Mouse (Mus musculus) thymus, postnatal 4 days (tissue): ENCODE data around the gene Psmf1.

Experiments
- DNase-seq: peaks from one replicate; pipeline ENCODE4 v3.0.0; 2021

Gene Psmf1

DNA sequence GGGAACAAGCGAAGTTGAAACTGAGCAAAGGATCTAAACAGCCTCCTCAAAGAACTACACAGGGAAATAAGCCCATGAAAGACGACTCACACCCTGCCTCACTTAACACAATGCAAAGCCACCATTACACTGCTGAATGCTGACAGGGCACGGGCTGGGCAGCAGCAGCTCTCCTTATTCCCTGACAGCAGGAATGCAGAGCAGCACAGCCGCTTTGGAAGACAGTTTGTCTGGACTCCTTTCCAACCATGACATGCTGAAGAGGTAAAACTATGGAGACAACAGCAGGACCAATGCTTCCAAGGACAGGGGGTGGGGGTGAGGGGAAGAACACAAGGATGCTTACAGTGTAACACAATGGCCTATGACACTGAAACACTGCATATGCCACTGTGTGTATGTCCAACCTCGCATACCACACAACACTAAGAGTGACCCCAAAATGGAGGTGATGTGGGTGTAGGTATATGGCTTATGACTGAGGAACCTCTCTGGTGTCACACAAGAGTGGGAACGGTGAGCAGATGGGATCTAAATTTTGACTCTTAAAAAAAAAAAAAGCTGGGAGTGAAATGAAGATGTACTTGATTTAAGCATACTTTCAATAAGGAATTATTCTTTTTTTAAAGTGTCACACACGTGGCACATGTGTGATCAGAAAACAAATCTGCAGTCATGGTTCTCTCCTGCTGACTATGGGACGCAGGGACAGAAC lies 10.7 kb downstream of the Psmf1 start:
- no peak for DNase-seq

DNA sequence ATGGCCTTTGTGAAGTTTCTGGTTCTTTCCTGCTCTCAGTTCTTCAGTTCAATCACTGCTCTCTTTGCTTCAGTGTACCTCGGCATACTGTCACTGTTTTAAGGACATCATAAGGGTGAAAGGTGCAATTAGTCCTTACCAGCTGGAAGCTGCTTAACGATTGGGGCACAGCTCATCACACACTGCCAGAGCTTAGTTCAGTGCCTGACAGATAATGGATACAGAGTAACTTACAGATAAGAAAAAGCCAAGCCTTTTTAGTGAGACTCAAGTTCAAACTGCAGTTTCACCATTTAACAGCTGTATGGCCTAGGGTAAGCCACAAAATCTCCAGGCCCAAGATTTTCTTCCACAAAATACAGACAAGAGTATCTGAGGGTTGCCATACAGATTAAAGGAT lies 19.9 kb downstream of the Psmf1 start:
- no peak for DNase-seq

DNA sequence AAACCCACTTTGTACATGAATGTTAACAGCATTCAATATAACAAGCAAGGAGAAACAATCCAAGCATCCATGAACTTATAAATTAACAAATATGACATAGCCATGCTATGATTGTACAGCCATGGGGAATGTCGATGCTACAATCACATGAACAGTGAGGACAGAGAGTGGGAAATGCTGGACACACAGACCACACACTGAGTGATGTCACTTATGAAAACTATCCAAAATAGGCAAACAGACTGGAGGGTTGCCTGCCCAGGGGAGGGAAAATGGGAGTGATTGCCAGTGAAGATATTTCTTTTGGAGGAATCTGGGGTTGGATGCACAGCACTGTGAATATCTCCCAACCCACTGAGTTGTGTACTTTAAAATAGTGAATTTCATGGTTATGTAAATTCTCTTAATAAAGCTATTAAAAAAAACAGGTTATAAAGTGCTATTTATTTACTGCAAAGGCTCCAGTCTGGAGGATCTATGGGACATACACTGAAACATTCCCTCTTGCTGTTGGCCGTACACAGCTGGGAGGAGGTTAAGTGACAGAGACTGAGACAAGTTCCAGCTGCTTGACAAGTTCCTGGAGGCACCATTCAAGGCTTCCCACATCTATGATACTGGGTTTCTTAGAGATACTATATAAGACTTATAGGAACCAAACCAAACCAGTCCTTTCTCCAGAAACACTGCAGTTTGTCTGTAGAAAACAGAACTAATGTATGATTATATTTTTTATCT lies 27.5 kb downstream of the Psmf1 start:
- no peak for DNase-seq

DNA sequence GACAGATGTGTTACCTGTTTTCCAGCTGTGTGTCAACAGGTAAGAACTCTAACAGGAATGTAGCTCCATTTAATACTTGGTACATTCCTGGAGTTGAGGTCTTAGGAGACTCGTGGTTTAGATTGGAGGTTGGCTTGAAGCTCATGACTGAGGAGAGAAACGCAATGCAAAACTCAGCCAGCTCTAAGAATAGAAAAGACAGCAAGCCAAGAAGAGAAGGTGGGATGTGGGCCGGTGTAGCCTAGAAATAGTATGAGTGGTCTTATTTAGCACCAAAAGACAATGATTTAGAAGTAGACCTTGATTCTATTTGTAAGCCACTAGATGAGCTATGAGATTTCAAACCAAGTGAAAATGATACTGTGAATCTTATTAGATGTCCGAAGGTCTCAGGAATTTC lies 28.5 kb downstream of the Psmf1 start:
- no peak for DNase-seq

DNA sequence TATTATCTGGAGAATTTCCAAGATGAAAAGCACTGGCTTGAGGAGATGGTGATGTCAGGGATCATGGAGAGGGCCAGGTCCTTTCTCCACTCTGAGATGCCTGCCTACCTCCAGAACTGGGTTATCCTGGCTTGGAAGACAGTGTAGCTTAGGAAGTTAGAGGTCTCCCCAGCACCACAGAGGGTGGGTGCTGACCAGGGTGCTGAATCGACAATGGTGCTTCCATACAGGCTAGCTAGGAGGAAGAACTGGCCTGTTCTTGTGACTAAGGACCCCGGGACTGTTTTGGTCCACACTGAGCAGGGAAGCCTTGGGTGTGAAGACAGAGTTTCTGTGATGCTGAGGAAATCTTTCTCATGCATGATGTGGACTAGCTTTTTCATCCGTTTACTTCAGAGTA lies 31.3 kb downstream of the Psmf1 start:
- DNase-seq = peak; percentile 57

DNA sequence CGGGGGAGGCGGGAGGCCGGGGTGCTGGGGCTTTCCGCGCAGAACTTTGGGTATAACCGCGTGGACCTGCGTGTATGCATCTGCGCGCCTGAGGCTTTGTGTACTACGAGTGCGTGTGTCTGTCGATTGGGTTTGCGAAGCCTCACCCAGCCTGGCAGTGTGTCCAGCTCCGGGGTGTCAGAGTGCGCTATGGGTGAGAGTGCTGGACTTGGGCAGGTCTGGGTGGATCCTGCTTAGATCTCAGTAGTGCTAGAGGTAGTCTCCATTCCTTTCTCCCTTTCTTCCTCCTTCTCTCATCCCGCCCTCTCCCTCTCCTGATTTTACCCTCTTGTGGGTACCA lies 41.2 kb downstream of the Psmf1 start:
- peak; percentile 11 for DNase-seq

DNA sequence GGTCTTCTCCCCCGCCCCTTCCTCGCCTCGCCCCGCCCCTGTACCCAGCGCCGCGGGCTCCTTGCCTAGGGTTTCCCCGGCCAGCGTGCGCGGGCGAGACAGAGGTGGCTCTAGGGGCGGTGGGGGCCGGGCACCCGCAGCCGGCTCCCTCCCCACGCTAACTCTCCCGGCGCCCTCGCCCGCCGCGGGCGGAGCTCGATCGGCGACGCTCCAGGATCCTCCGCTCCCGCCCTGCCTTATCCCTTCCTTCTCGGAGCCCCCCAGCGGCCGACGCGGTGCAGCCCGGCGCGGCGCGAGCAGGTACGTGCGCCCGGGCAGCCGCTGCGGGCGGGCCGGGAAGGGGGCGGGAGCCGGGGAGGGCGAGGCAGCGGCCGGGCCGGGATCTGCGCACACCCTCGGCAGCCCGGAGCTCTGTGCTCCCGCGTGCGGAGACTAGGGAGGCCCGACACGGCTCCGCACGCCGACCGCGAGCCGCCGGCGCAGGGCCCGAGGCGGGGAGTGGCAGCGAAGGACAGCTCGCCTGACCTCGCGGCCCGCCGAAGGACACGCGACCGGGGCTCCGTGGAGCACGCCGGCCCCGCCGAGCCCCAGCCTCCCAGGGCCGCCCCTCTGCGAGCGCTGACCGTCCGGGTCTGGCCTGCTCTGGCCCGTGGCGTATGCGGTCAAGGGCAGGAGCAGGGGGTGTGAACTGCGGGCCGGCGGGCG lies 41.7 kb downstream of the Psmf1 start:
- DNase-seq = peak; percentile 58

DNA sequence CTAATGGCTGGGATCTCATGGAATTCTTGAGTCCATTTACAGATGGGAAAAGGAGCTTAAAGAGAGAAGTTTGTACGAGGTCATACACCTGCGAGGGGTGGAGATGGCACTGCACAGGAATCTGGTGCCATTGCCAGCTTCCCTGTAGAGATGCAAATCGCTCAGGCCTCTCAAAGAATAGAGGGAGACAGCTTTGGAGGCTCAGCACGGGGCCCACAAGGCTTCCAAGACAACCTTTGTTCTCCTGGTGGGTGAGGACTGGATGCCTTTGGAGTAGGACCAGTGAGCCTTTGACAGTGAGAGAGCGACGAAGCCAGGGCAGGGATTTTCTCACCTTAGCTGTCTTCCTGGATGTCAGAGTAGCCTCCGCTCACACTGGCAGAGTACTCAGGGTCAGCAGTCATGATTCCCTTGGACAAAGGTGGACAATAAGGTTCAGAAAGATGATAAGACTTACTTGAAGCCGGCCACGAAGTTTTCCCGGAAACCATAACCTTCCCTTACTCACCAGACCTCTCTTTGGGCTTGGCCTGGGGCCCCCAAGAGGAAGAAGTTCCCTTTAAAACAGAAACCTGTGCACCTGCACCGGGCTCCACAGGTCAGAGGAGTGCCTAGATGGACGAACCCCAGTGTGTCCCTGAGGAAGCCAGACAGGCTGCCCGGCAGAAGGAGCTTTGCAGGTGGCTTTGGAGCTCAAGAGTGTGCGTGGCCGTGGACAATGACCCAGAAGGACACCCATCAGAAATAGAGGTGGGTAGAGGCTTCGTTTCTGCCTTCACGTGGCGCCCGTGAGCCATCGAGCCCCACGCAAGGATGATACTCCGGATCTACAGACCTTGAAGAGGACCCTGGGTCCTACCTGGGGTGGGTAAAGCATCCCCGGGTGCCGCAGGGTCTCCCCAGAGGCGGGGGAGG lies 42.5 kb downstream of the Psmf1 start, which contains the start of gene Tmem74b:
Gene Tmem74b, plus strand, starts transcription at position 778 of the 915 bp plus-strand sequence.
- DNase-seq = peak; percentile 9

DNA sequence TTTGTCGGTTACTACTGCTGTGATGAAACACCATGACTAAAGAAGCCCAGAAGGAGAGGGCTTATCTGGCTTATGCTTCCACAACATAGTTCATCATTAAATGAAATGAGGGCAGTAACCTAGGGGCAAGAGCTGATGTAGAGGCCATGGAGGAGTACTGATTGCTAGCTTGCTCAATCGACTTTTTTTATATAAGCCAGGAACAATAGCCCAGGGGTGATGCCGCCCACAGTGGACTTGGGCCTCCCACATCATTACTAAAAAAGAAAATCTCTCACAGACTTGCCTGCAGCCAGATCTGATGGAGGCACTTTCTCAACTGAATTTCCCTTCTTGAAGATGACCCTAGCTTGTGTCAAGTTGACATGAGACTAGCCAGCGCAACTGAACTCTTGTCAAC lies 61.0 kb downstream of the Psmf1 start:
- no peak for DNase-seq

DNA sequence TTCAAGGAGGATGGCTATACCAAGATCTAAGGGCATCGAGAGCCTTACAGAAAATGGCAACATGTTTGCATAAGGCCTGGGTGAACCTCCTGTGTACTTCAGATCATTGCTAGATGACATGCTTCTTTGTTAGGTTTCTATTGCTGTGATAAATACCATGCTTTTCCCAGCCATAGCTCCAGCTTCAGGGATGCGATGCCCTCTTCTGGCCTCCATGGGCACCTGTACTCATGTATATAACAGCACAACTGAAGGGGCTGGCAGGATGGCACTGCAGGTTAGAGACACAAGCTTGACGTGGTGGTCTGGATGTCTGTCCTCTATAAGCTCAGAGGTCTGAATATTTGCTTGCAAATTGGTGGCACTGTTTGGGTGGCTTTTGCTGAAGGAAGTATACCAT lies 61.6 kb downstream of the Psmf1 start:
- DNase-seq = peak; percentile 55

DNA sequence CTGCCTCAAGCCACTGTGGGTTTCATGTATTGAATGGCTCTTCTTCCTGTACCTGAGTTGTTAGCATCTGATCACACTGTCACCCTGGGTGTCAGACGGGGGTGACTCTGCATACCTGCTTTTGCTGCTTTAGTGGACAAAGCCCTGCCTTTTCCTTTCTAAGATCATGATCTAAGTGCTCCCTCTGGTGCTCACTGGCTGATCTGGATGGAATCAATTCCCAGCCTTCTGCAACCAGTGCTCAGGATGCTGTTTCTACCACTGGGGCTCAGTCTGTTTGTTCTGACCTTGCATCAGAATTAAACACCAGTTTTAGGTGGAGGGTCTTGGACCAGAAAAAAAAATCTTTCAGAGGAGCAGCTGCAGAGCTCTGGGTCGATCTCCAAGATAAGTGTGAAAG lies 67.8 kb downstream of the Psmf1 start:
- DNase-seq = no peak

DNA sequence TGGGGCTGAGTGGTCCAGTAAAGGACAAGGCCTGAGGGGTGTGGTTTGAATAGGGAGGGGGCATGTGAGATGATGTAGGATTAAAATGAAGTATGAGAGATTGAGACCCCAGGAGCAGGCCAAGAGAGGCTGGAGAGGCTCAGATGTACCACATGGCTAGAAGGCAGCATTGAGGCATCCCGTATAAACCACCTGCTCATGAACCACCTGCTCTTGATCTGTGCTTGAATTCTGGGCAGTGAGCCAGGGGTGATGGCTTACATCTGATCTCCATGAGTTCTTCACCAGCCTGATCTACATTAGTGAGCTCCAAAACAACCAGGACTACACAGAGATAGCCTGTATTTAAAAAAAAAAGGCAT lies 73.0 kb downstream of the Psmf1 start:
- no peak for DNase-seq

DNA sequence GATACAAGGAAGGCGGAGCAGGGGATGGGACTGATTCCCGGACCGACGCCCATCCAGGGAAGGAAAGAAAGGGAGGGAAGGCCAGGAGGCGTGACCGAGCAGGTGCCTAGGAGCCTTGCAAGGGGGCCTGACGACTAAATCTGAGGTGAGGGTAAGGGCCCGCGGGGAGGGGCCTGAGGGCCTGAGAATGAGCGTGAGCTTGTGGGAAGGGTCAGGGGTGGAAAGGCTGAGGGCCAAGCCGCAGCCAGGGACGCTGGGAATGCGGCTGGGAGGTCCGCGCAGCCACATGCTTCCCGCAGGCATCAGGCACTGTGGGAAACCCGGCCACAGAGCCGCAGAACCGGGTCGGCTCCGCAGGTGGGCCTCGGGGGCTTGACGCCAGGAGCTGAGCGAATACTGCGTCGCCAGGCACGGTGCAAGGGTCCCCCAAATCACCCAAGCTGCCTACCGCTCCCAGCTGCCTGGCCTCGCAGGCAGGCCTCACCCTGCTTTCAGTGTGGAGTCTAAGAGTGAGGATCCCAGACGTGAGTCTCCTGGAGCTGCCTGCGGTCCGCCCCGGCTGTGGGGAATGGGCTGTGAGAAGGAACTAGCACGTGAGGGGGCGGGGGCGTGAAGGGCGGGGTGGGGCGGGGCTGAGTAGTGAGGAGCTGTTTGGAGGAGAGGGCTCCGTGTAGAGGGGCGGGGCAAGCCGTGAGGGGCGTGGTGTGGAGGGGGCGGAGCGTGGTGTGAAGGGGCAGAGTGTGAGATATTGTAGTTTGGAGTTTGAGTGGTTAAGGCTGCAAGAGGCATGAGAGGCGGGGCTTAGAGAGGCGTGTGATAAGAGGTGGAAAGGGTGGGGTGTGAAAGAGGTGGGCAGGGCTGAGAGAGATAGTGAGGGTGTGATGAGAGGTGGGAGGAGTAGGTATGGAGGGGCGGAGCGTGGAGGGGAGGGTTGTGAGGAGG lies 73.7 kb downstream of the Psmf1 start:
- DNase-seq = peak; percentile 15

DNA sequence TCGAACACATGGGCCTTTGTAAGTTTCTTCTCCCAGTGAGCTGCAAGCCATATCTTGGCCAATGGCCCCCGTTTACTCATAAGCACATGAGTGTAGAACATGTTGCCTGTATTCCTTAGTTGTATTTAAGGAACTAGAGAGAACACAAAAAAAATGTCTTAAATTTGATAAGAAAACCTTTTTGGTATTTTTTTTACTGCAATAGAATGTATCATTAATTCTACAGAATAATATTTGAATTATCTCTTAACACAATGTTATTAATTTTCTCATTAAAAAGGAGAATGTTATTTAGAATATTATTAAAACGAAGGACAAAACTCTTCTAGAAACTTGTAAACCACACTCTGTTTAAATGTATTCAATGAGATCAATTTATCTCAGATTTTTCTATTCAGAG lies 75.6 kb downstream of the Psmf1 start, which contains the start of gene Rad21l:
Gene Rad21l, minus strand, starts transcription at position 101 of the 400 bp plus-strand sequence.
- no peak for DNase-seq
